Mouse (Mus musculus) WW6 (cell line): ENCODE data around the gene B4galnt4.
A peak's percentile ranks its signal among the peaks of the same experiment; 100 is the strongest.
"Not testable (repeated sequence)": the region's sequence is repeated elsewhere in the genome, so short reads cannot be mapped to it uniquely, and the experiment has no call there.

Source experiments
- DNase-seq: peaks from one replicate; pipeline ENCODE4 v3.0.0-alpha.2; 2013; ENCODE audit warnings: low read depth, low spot score

The B4galnt4 gene

GRCm38 (mm10) chr7:141060426-141061242, at the start of gene B4galnt4:
Gene B4galnt4 (plus strand): TSS chr7:141061104.
- peak; percentile 60 for DNase-seq

- DNase-seq: no peak
These were observed 49.6 kb upstream of the B4galnt4 start for GRCm38 (mm10) chr7:141011238-141011770.

GRCm38 (mm10) chr7:141016707-141017697, 43.9 kb upstream of the B4galnt4 start:
- DNase-seq: no peak

DNA sequence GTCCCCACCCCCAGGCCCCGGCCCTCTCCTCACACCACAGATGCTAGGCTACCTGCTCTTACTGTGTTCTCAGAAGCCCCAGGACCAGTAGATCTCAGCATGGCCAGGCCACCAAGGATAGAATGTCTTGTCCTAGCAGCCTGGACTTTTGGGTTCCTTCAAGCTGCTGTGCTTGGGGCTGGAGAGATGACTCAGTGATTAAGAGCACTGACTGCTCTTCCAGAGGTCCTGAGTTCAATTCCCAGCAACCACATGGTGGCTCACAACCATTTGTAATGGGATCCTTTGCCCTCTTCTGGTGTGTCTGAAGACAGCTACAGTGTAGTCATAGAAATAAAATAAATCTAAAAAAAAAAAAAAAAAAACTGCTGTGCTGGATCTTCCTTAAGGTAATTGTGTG, 43.1 kb upstream of the B4galnt4 start, which contains the start of gene Ifitm6:
TSS of gene Ifitm6 (minus strand) at position 101 of the 400 bp plus-strand sequence.
- DNase-seq: not testable (repeated sequence)

GRCm38 (mm10) chr7:141019028-141019427, 41.9 kb upstream of the B4galnt4 start:
- no peak for DNase-seq

DNA sequence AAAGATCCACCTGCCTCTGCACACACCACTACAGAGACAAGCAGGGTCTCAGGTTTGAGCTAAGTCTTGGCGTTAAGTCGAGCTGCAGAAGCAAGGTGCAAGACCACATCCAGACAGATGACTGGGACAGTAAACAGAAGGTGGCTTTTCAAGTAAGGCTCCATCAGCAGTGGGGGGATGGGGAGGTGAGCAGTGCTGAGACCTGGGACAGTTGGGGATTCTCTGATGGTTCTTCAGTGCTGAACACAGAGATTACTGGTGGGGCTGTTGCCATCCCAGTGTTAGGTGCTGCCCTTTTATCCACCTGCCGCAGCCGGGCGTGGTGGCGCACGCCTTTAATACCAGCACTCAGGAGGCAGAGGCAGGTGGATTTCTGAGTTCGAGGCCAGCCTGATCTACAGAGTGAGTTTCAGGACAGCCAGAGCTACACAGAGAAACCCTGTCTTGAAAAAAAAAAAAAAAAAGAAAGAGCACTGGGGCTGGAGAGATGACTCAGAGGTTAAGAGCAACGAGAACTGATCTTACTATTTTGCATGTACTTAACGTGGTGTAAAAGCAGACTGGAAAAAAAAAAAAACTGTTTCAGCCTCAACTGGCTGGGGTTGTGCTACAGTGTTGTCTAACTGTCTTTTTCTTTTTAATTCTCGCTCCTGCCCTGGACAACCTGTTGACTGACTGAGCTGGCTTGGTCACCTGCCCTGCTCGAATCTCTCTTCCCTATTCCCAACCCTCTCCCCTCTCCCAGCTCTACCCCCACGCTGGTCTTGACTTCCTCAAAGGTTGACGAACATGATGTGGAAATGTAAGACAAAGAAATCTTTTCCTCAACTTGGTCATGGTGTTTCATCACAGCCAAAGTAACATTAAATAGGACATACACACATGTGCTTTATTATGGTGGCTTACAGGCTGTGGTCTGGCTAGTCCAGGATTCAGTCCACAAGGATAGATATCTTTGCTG, 39.1 kb upstream of the B4galnt4 start:
- DNase-seq: no peak

DNA sequence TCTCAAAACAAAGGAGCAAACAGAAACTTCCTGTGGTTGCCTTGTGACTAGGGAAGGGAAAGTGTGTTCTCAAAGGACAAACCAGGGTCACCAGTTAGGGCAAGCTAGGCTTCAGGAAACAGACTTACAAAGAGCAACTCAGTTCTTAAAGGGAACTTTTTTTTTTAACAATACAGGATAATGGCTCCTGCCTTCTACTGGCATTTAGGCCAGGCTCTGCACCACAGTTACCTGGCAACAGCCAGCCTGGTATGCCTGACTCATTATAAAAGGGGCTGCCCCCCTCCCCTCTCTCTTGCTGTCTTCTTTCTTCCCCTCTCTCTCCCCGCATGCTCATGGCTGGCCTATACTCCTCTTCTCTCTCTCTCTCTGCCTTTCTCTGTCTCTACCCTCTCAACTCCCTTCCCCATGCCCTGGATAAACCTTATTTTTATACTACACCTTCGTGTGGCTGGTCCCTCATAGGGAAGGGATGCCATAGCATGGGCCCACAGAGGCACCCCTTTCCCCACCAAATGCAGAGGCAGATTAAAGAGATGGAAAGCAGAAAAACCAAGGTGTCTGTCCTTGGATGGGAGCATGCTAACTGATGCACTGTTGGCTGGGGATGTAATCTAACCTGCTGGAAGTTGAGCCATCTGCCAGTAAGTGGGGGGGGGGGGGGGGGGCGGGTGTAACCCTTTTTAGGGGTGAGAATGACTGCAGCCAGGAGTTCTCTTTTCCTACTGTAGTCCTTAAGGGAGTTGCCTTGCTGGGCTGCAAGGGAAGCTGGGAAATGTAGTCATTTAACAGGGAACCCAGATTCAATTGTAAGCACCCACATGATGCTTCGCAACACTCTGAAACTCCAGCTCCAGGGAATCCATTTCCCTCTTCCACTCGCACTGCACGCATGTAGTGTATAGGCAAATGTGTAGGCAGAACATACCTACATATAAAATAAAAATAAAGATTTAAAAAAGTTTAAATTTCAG, 35.8 kb upstream of the B4galnt4 start:
- DNase-seq: no peak

DNA sequence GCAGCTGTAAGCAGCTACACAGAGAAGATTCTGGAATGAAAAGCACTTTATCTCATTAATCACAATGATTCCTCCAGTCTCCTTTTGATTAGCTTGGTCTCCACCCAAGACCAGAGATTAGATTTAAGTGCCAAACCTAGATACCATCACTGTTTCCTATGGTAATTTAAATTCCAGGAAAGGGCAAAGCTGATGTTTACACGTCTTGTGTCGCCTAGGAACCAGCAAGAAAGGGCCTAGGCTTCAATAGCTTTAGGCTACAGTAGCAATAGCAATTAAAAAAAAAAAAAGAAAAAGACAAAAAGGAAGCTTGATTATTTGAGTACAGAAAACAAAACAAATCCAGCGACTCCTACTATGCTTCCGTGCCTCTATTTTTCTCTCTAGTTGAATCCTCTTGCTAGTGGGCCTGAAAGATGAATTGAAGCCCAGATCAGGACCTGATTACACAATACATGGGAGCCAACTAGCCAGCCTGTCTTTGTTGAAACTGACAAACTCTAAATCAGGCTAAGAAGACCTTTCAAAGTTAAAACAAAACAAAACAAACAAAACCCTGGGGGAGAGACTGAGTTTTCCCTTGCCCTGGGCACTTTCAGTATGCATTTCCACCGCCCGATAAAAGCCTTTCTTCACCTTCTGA, 34.7 kb upstream of the B4galnt4 start:
- no peak for DNase-seq

DNA sequence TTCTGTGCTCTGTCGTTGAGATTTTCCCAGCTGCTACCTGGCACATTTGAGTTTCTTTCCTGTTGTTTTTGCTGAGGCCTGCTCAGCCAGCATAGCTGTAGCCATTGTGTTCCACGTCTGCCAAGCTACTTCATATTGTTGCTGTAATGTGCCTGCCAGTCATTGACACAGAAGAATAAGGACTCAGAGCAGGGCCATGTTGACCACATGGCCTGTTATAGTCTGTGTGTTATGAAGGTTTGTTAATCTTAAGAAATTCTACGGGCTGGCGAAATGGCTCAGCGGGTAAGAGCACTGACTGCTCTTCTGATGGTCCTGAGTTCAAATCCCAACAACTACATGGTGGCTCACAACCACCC, 34.2 kb upstream of the B4galnt4 start:
- no peak for DNase-seq

- DNase-seq: no peak
These were observed 32.1 kb upstream of the B4galnt4 start, which contains the start of gene Gm17387 for GRCm38 (mm10) chr7:141028831-141029230. Gene Gm17387 (plus strand): TSS chr7:141029131.

DNA sequence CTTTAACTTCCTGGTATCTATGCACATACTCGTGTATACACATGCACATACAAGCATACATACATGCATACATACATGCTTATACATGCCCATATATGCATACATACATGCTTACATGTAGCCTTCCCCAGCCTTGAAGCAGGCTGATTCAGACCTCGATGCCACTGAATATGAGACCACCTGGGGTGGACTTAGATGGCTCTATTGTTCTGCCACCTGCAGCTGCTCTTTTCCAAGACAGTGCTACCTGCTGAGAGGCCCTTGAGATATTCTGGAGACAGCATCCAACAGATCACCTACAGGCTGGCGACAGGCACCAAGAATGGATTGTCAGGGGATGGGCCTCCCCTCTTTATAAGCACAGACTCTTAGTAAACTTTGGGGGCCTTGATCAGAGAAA, 30.5 kb upstream of the B4galnt4 start:
- DNase-seq: no peak

GRCm38 (mm10) chr7:141032458-141033167, 28.3 kb upstream of the B4galnt4 start:
- no peak for DNase-seq

DNA sequence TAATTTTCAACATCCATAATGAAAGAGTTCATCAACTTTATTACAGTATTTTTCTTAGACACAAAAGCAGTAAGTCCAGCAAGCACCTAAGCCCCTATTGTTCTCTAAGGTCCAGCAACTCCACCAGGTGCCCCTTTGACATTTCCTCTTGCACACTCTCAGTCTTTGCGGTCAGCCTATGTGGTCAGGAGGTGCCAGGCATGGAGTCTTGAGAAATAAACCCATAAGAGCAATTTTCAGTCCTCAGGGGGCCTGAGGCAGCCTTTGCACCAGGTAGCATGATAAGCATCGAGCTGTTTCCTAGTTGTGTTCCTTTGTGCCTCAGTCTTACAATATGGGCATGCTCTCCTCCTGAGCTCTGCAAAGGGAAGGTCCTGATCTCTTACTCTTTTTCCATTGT, 24.3 kb upstream of the B4galnt4 start:
- DNase-seq: not testable (repeated sequence)

- DNase-seq: no peak
These were observed 22.5 kb upstream of the B4galnt4 start for GRCm38 (mm10) chr7:141038090-141039032.

DNA sequence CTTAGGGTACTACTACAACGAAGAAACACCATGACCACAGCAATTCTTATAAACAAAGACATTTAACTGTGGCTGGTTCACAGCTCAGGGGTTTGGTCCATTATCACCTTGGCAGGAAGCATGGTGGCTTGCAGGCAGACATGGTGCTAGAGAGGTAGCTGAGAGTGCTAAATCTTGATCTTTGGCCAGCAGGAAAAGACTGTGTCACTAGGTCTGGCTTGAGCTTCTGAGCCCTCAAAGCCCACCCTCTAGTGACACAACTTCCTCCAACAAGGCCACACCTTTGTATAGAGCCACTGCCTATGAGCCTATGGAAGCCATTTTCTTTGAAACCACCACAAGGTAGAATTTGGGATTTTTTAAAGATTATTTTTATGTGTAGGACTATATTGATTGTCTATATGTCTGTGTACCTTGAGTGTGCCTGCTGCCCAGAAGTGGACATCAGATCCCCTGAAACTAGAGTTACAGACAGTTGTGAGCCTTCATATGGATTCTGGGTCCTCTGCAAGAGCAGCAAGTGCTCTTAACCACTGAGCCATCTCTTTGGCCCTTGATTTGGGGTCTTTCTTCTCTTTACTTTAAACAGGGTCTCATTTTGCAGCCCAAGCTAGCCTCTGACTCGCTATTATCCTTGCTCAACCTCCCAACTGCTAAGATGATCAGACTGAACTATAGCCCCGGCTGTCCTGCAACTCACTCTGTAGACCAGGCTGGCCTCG, 21.4 kb upstream of the B4galnt4 start:
- no peak for DNase-seq

DNA sequence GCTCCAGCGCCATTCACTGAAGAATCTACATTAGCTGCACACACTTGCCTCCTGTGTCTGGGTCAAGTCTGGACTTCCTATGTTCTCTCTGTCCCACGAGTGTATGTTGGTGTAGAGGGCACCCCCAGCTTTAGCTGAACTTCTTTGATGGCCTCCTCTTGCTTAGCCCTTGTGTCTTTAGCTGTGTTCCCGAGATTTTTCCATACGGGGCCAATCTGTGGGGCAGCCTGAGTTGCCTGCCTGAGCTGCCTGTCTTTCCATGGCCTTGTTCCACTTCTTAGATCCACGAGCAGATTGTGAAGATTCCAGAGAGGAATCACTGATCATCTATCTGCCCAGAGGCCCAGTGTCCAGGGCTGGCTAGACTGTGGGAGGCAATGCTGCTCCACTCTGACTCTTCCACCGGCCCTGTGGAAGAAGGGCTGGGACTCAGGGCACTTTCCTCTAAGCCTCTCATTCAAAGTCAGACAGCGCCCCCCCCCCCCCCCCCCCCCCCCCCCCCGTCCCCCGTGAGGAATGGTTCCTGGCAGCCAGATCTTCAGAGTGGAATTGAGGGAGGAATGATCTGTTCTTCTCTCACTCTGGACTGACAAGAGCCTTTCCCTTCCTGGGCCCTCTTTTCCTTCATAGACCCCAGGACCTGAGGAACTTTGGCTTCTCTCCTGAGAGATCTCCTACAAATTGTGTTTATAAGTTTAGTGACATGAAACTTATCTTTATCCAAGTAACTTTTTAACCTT, 19.9 kb upstream of the B4galnt4 start:
- no peak for DNase-seq
